Mouse (Mus musculus) erythroblast, embryonic 14.5 days (primary cell): ENCODE measurements around the gene Smyd3.

Experiments used
- GATA1 ChIP-seq: IDR thresholded peaks from 2 replicates; pipeline ENCODE4 v1.6.1; 2012; ENCODE audit warnings: low read length, inconsistent platforms, mixed read lengths
- TAL1 ChIP-seq: IDR thresholded peaks from 3 replicates; pipeline ENCODE4 v1.6.1; 2012; ENCODE audit warnings: low read length, inconsistent platforms, mixed read lengths

DNA sequence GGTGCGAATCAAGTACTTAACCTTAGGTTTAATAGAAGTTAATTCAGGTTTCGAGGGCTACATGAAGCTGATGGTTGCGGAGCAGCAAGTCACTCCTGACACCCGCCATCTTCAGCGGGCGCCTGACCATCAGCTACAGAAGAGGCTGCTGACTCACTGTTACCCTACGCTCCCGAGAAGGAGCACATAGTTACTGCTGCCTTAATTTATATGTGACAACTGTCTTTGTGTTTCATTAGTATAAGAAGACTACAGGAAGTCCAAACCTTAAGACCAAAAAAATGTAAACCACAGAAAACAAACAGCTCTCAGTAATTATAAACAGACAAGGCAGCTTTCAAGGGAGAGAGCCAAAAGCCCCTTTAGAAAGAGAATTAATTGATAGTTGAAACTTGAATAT is 49.9 kb downstream of the Smyd3 start:
- TF ChIP-seq TAL1 (no peak), GATA1 (no peak)
